Mouse (Mus musculus) urinary bladder, postnatal 36 days (tissue): ENCODE results near the gene Kantr.

Experiments used
- DNase-seq, 2 experiments: peaks; one replicate each; pipeline ENCODE4 v3.0.0; 2022; ENCODE audit warnings: low spot score in 2 of 2, mixed read lengths in 1 of 2

The Kantr gene

DNA sequence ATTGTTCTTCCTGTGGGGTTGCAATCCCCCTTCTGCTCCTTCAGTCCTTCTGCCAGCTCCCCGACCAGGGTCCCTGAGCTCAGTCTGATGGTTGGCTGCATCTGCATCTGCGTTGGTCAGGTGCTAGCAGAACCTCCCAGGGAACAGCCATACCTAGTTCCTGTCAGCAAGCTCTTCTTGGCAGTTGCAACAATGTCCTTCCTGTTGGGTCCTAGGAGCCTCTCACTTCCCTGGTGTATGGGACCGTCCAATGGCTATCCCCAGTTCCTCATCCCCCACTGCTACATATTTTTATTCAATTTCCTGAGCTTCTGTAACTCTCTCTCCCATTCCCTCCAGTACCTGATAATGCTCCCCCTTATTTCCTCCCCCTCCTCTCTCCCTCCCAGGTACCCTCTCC lies 42.5 kb downstream of the Kantr start:
- DNase-seq, result no peak

DNA sequence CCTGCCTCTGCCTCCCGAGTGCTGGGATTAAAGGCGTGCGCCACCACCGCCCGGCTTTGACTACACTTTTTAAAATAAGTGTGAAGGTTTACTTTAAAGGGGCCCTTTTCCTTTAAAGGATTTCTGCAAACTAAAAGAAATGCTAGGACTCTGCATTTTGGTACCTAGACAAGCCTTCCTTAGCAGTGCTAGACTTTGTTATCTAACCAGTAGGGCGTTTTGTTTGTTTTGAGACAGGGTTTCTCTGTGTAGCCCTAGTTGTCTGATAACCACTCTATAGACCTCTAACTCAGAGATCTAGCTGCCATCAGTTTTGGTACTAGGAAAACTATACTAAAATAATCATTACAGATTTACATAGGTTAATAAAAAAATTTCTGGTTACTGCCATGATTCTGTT lies 47.9 kb downstream of the Kantr start:
- no peak for DNase-seq

DNA sequence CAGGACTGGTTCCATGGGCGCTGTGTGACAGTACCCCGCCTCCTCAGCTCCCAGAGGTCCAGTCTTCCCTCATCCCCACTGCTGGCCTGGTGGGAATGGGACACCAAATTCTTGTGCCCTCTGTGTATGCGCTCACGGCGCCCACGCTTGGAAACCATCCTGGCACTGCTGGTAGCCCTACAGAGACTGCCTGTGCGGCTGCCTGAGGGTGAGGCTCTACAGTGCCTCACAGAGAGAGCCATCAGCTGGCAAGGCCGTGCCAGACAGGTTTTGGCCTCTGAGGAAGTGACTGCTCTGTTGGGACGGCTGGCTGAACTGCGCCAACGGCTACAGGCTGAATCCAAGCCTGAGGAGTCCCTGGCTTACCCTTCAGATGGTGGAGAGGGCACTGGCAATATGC lies 56.1 kb downstream of the Kantr start:
- no peak for DNase-seq
